Comparison of ENCODE assay signal across 23 mouse cellular contexts in genomic region chr10:25183271-25183670, GRCm38 (mm10).
DNase-seq lines count a peak whose midpoint lies in the region; ATAC-seq lines count a peak whose summit lies in the region.
"Had no signal": no experiment of that assay in that cellular context is flagged by ENCODE, and none has a peak within 500 bp of the region (broad histone marks: within the 10 kb centered on the region; RNA-seq: fewer than 3 reads in every experiment).

No protein-coding gene starts in this region.

- no peak overlapping the region for H3K9ac ChIP-seq in intestine, embryonic 16.5 days (ENCODE audit: low read depth, low read length)
- H3K9ac ChIP-seq in stomach, embryonic 16.5 days (ENCODE audit: low read length) = no peak overlapping the region
- H3K9ac ChIP-seq: forebrain, embryonic 13.5 days; heart, embryonic 12.5 days; heart, embryonic 15.5 days; hindbrain, embryonic 13.5 days had no signal

- H3K9me3 ChIP-seq in intestine, embryonic 16.5 days (ENCODE audit: control insufficient read depth, low read length) = no peaks in the 10 kb centered on the region
- H3K9me3 ChIP-seq in stomach, embryonic 16.5 days (replicated peaks; ENCODE audit: control insufficient read depth, low read length) = no peaks in the 10 kb centered on the region
- no peaks in the 10 kb centered on the region for H3K9me3 ChIP-seq in limb, embryonic 10.5 days (replicated peaks)
- H3K9me3 ChIP-seq: forebrain, embryonic 10.5 days; forebrain, embryonic 13.5 days; heart, embryonic 12.5 days; heart, embryonic 15.5 days; hindbrain, embryonic 10.5 days; hindbrain, embryonic 13.5 days had no signal

- H3K36me3 ChIP-seq in intestine, embryonic 16.5 days (ENCODE audit: control insufficient read depth, insufficient read depth, low read length) = no peaks in the 10 kb centered on the region
- no peaks in the 10 kb centered on the region; the same call in 1 of the 2 replicates for H3K36me3 ChIP-seq in stomach, embryonic 16.5 days (ENCODE audit: control insufficient read depth, insufficient read depth, low read length)
- no peaks in the 10 kb centered on the region for H3K36me3 ChIP-seq in limb, embryonic 10.5 days
- H3K36me3 ChIP-seq: forebrain, embryonic 10.5 days; heart, embryonic 12.5 days; heart, embryonic 15.5 days; hindbrain, embryonic 10.5 days; hindbrain, embryonic 13.5 days had no signal

- DNase-seq in frontal cortex, postnatal 10 days (ENCODE audit: low spot score in 2 of 2) = no peak
- no peak for DNase-seq in limb, embryonic 10.5 days (ENCODE audit: low spot score)
- DNase-seq in left cerebral cortex, postnatal 10 days (ENCODE audit: extremely low spot score in 1 of 2, low spot score in 2 of 2) = no peak
- DNase-seq: adrenal gland, adult 8-10 months; adrenal gland, postnatal 25 days; cerebellum, adult 18-20 months; cerebellum, adult 9-10 months; cerebellum, postnatal 14 days; gastrocnemius, postnatal 36 days; heart, postnatal 10 days; heart, postnatal 36 days had no signal

- intact Hi-C loops in left cerebral cortex, postnatal 10 days (cut with DNase I) = no loop called here

- 68% methylated on average over 6 of the region's 6 CpGs for WGBS in intestine, embryonic 16.5 days
- 85% methylated on average over 6 of the region's 6 CpGs for WGBS in stomach, embryonic 16.5 days
- 95% methylated on average over 6 of the region's 6 CpGs for WGBS in limb, embryonic 10.5 days

- no peak overlapping the region for H3K4me2 ChIP-seq in intestine, embryonic 16.5 days (ENCODE audit: low read depth, low read length)
- H3K4me2 ChIP-seq in stomach, embryonic 16.5 days (ENCODE audit: low read depth, low read length) = no peak overlapping the region
- H3K4me2 ChIP-seq: forebrain, embryonic 13.5 days; heart, embryonic 12.5 days; heart, embryonic 15.5 days; hindbrain, embryonic 13.5 days had no signal

- peaks cover 18% of the 10 kb centered on the region for H3K4me1 ChIP-seq in intestine, embryonic 16.5 days (ENCODE audit: control insufficient read depth, insufficient read depth, low read length)
- H3K4me1 ChIP-seq in stomach, embryonic 16.5 days (ENCODE audit: control insufficient read depth, insufficient read depth, low read length) = 0 out of 2 replicates have a peak, but pooled peaks cover 4% of the 10 kb centered on the region
- no peaks in the 10 kb centered on the region for H3K4me1 ChIP-seq in limb, embryonic 10.5 days
- H3K4me1 ChIP-seq: forebrain, embryonic 10.5 days; forebrain, embryonic 13.5 days; heart, embryonic 15.5 days; hindbrain, embryonic 10.5 days; hindbrain, embryonic 13.5 days had no signal

- peak overlapping the region; percentile 59 for H3K27ac ChIP-seq in intestine, embryonic 16.5 days (ENCODE audit: low read length)
- no peak overlapping the region for H3K27ac ChIP-seq in stomach, embryonic 16.5 days (ENCODE audit: low read length)
- no peak overlapping the region for H3K27ac ChIP-seq in limb, embryonic 10.5 days
- H3K27ac ChIP-seq: forebrain, embryonic 10.5 days; forebrain, embryonic 13.5 days; heart, embryonic 15.5 days; hindbrain, embryonic 10.5 days; hindbrain, embryonic 13.5 days had no signal

- ATAC-seq in frontal cortex, adult (ENCODE audit: low TSS enrichment) = peak; percentile 39; the same call in 1 of the 2 replicates
- ATAC-seq in intestine, embryonic 16.5 days = peak; percentile 69
- ATAC-seq in stomach, embryonic 16.5 days (ENCODE audit: insufficient read depth, low FRiP score) = peak; percentile 44; the same call in 1 of the 2 replicates
- ATAC-seq: activated CD4-positive, CD25-positive, alpha-beta regulatory T cell, adult 4 months; forebrain, embryonic 13.5 days; forebrain, embryonic 16.5 days; hindbrain, embryonic 16.5 days had no signal

- no peaks in the 10 kb centered on the region for H3K27me3 ChIP-seq in intestine, embryonic 16.5 days (replicated peaks; ENCODE audit: control insufficient read depth, insufficient read depth, low read length)
- no peaks in the 10 kb centered on the region for H3K27me3 ChIP-seq in stomach, embryonic 16.5 days (ENCODE audit: control insufficient read depth, insufficient read depth, low read length)
- no peaks in the 10 kb centered on the region for H3K27me3 ChIP-seq in limb, embryonic 10.5 days (ENCODE audit: low read depth, poor library complexity, severe bottlenecking)
- H3K27me3 ChIP-seq: forebrain, embryonic 13.5 days; heart, embryonic 12.5 days; heart, embryonic 15.5 days; hindbrain, embryonic 13.5 days had no signal

- H3K4me3 ChIP-seq in intestine, embryonic 16.5 days (ENCODE audit: low read length) = no peak overlapping the region
- H3K4me3 ChIP-seq in stomach, embryonic 16.5 days (replicated peaks; ENCODE audit: low read length) = no peak overlapping the region
- H3K4me3 ChIP-seq in limb, embryonic 10.5 days = no peak overlapping the region
- H3K4me3 ChIP-seq: forebrain, embryonic 10.5 days; forebrain, embryonic 13.5 days; heart, embryonic 12.5 days; heart, embryonic 15.5 days; hindbrain, embryonic 10.5 days; hindbrain, embryonic 13.5 days had no signal
